Mouse (Mus musculus) stomach, embryonic 14.5 days (tissue): ENCODE results near the gene Map1b. TPM values are rescaled to one million over a fixed set of nuclear protein-coding genes. Genes with fewer than 3 reads are reported as not detected.
A peak's percentile ranks its signal among the peaks of the same experiment; 100 is the strongest.

Experiments used
- ATAC-seq: fragments of 200-750 bp; cut with Nextera tagmentation; 2 replicates; pipeline ENCODE4 v1.8.0; 2017; ENCODE audit warnings: low read depth, moderate TSS enrichment; ENCODE audit not compliant: insufficient number of reproducible peaks, insufficient read depth, low FRiP score
- H3K27ac ChIP-seq: fragments of 300-500 bp; sonication (generic); 2 replicates; pipeline ENCODE4 v1.5.1; 2014; ENCODE audit warnings: mild to moderate bottlenecking, low read length, moderate library complexity, mixed read lengths
- H3K27me3 ChIP-seq: fragments of 300-500 bp; sonication (generic); 2 replicates; pipeline ENCODE4 v1.6.1; 2014; ENCODE audit warnings: low read length, control low read depth, mixed read lengths; ENCODE audit not compliant: control insufficient read depth, insufficient read depth
- H3K36me3 ChIP-seq: fragments of 300-500 bp; sonication (generic); 2 replicates; pipeline ENCODE4 v1.6.1; 2014; ENCODE audit warnings: mild to moderate bottlenecking, control low read depth, low read length, moderate library complexity, mixed read lengths; ENCODE audit not compliant: control insufficient read depth, insufficient read depth
- H3K4me1 ChIP-seq: fragments of 300-500 bp; sonication (generic); 2 replicates; pipeline ENCODE4 v1.6.1; 2014; ENCODE audit warnings: low read length, control low read depth, mixed read lengths; ENCODE audit not compliant: control insufficient read depth, insufficient read depth
- H3K4me2 ChIP-seq: fragments of 300-500 bp; sonication (generic); replicated peaks from 2 replicates; pipeline ENCODE4 v1.6.1; 2014; ENCODE audit warnings: low read depth, low read length, control low read depth
- H3K4me3 ChIP-seq: fragments of 300-500 bp; sonication (generic); 2 replicates; pipeline ENCODE4 v1.5.1; 2014; ENCODE audit warnings: low read depth, low read length, control low read depth
- H3K9ac ChIP-seq: fragments of 300-500 bp; sonication (generic); replicated peaks from 2 replicates; pipeline ENCODE4 v1.6.1; 2014; ENCODE audit warnings: low read depth, mild to moderate bottlenecking, control low read depth, low read length, moderate library complexity, mixed read lengths
- H3K9me3 ChIP-seq: fragments of 300-500 bp; sonication (generic); 2 replicates; pipeline ENCODE4 v1.6.1; 2016; ENCODE audit warnings: low read depth, low read length, control low read depth; ENCODE audit not compliant: control insufficient read depth
- WGBS: fragments of 180-500 bp; shearing (Covaris S2); extraction: QIAGEN DNeasy Blood & Tissue Kit; methylation state at CpG from one replicate; pipeline ENCODE4 v1.1.7; 2014; 5-methylcytosine and 5-hydroxymethylcytosine counted together
- polyA plus RNA-seq: library from polyadenylated mRNA; unstranded; fragments of >200 nt; fragmentation: Nextera tagmentation; extraction: Ambion mirVana; gene quantifications from 2 replicates; pipeline ENCODE4 v1.2.1, GENCODE M21; 2014

The Map1b gene
- polyA plus RNA-seq, 1 experiment from 2014 or later: 244 TPM

DNA sequence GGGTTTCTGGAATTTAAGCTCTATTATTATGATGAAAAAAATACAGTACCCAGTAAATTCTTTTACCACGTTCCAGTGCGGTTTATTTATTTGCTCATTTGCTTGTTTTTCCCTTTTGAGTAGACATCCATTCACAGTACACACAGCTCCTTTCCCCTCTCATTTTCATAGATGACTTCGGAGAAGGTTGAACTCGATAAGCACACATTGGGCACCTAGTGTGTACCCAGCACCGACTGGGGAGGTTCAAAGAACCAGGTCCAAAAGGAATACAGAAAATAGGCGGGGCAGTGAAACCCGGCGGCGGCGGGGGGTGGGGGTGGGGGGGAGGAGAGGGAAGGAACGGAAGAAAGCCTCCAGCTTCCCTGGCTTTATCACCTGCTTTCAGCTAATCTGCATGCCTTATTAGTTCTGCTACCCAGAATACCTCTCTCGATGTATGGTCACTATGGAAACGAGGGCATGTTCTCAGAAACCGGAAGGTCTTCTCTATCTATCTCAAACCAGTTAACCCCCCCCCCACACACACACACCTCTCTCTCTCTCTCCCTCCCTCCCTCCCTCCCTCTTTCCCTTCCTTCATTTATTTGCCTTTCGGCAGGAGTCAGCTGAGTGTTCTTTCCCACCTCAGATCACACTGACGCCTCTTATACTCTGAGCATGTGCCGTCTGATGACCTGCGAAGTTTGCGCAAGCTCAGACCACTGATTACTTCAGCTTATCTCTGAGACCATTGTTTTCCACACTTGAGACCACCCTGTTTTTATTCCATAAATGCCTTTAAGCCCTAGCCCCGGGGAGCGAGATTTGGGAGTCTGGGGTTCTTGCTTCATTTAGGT, 25.3 kb upstream of the Map1b start:
- no peaks in the 10 kb centered on the region for H3K36me3 ChIP-seq
- 27% methylated on average over 21 of the region's 21 CpGs for WGBS
- H3K9ac ChIP-seq: no peak overlapping the region
- peak overlapping the region; percentile 10; the same call in 1 of the 2 replicates for H3K4me2 ChIP-seq
- ATAC-seq: peak; percentile 75
- no peaks in the 10 kb centered on the region for H3K9me3 ChIP-seq
- no peaks in the 10 kb centered on the region for H3K27me3 ChIP-seq
- H3K27ac ChIP-seq: no peak overlapping the region
- H3K4me1 ChIP-seq: no peaks in the 10 kb centered on the region
- H3K4me3 ChIP-seq: no peak overlapping the region

DNA sequence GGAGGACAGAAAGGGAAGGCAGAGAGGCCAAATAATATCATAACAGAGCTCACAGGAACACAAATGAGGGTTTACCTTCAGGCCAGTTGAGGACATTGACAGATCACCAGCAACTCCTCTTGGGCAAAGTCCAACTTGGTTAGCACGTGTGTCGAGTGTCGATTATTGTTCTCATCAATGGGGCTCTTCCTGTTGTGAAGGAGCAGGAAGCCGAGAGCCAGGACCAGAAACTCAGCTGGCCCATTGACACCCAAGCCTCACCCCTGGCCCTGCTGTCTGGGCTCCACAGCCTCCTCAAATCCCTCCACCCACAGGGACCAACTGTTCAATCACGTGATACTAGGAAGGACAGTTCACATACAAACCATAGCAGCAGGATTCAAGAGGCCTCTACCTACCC, 22.9 kb upstream of the Map1b start:
- H3K9me3 ChIP-seq: no peaks in the 10 kb centered on the region
- H3K4me3 ChIP-seq: no peak overlapping the region
- WGBS: 58% methylated on average over 5 of the region's 5 CpGs
- no peak overlapping the region for H3K9ac ChIP-seq
- H3K4me1 ChIP-seq: no peaks in the 10 kb centered on the region
- H3K4me2 ChIP-seq: no peak overlapping the region
- no peak for ATAC-seq
- H3K27me3 ChIP-seq: no peaks in the 10 kb centered on the region
- H3K27ac ChIP-seq: no peak overlapping the region
- no peaks in the 10 kb centered on the region for H3K36me3 ChIP-seq

DNA sequence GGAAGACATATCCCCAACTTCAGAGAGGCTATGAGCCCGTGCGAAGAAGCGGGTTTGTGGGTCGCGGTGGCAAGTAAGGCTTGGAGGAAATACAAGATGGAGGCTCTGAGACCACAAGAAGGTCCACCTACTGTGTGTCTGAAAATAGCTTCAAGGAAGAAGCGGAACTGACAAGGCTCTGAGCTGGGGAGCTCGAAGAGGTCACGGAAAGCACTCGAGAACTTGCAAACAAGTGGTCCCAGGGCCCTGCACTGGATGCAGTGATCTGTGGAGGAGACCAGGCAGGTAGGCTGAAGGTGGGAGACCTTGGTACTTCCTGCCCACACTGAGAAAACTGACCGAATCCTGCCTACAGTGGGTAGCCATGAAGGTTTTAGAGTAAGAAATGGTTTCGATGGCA, 22.5 kb upstream of the Map1b start:
- H3K27me3 ChIP-seq: no peaks in the 10 kb centered on the region
- no peaks in the 10 kb centered on the region for H3K9me3 ChIP-seq
- H3K27ac ChIP-seq: no peak overlapping the region
- no peak overlapping the region for H3K9ac ChIP-seq
- H3K4me2 ChIP-seq: no peak overlapping the region
- no peak overlapping the region for H3K4me3 ChIP-seq
- ATAC-seq: no peak
- whole genome bisulfite sequencing: 93% methylated on average over 11 of the region's 11 CpGs
- no peaks in the 10 kb centered on the region for H3K36me3 ChIP-seq
- no peaks in the 10 kb centered on the region for H3K4me1 ChIP-seq

DNA sequence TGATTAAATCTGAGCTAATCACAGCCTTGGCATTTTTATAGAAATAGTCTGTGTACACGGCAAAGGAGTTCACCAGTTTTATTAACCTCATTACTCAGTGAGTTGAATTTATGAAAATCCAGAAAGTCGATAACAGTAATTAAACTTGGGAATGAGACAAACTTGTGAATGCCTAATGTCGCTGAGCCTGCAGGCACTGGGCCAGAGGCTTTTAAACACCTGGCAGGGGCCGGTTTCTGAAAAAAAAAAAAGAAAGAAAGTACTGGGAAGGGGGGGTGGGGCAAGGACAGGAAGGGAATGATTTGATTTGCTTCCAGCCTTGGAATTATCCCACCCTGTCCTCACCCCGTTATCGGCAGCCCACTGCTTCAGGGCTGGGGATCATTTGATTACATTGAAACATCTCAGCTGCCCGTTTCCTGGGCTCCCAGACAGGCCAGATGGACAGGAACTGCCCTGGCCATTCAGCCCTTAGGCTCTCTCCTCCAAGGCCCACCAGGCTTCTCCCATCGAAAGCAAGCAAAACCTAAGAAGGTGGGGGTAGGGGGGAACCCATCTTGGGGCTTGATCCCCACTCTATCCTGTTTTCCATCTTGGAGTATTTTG, 21.7 kb upstream of the Map1b start:
- Histone ChIP-seq H3K4me1 (no peaks in the 10 kb centered on the region), H3K4me3 (no peak overlapping the region), H3K9me3 (no peaks in the 10 kb centered on the region), H3K36me3 (no peaks in the 10 kb centered on the region), H3K4me2 (no peak overlapping the region), H3K27ac (no peak overlapping the region), H3K27me3 (no peaks in the 10 kb centered on the region), H3K9ac (no peak overlapping the region)
- 17% methylated on average over 8 of the region's 8 CpGs for WGBS
- ATAC-seq: no peak

DNA sequence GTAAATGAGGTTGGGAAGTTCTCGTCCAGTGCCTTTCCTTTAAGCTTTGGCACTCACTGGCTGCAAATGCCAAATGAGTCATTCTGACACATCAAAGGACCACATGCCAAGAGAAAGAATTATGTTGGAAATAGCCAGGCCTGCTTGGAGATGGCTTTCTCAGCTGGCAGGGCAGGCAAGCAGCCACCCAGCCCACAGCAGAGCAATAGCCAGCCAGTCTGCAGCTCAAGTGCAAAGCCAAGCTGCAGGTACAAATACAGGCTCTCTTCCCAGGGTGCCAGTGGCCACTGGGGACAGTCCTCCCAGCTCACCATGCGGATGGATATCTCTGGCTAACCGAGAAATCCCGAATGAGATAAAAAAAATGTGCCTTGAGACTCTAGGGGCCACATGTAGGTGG, 12.1 kb upstream of the Map1b start:
- no peak for ATAC-seq
- no peaks in the 10 kb centered on the region for H3K9me3 ChIP-seq
- no peaks in the 10 kb centered on the region for H3K4me1 ChIP-seq
- H3K9ac ChIP-seq: no peak overlapping the region
- 68% methylated on average over 4 of the region's 4 CpGs for WGBS
- no peak overlapping the region for H3K4me2 ChIP-seq
- H3K27me3 ChIP-seq: no peaks in the 10 kb centered on the region
- no peaks in the 10 kb centered on the region for H3K36me3 ChIP-seq
- H3K27ac ChIP-seq: 0 out of 2 replicates have a peak overlapping the region, but pooled peaks have one; percentile 12
- no peak overlapping the region for H3K4me3 ChIP-seq

DNA sequence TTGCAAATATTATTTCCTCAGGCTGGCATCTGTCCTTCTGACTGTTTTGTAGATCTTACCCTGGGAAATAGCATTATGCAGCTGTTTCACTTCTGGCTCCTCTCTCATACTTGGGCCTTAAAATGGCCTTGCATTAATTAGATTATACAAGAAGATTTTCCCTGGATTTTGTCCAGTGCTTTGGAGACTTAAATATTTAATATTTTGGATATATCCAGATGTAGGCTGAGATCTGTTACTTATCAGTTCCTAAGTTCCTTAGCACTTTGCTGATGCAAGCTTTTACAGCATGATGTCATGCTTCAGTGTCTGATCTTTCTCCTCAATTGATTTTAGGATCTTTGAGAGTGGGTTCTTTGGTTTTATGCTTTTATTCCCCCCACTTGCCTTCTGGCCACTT, 11.6 kb upstream of the Map1b start:
- H3K27me3 ChIP-seq: no peaks in the 10 kb centered on the region
- H3K9me3 ChIP-seq: no peaks in the 10 kb centered on the region
- H3K9ac ChIP-seq: no peak overlapping the region
- H3K27ac ChIP-seq: 0 out of 2 replicates have a peak overlapping the region, but pooled peaks have one; percentile 12
- ATAC-seq: no peak
- no peaks in the 10 kb centered on the region for H3K4me1 ChIP-seq
- no peak overlapping the region for H3K4me3 ChIP-seq
- no peaks in the 10 kb centered on the region for H3K36me3 ChIP-seq
- H3K4me2 ChIP-seq: no peak overlapping the region

DNA sequence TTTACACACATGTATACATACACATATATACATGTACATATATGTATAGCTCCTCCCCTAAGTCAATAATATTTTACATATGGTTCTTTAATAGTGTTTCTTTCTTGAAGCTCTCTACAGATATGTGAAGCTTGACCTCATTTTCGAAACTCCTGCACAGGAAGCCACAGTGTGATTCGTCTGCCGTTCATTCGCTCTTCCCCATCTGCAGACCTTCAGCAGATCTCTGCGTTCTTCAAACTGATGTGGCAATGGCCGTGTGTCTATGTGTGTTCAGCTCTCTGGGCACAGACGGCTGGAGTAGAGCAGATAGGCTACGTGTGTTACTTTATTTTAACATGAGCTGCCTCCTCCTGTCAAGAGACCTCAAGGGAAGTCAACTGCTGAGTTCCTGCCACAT, 9.2 kb upstream of the Map1b start:
- H3K36me3 ChIP-seq: no peaks in the 10 kb centered on the region
- no peaks in the 10 kb centered on the region for H3K9me3 ChIP-seq
- H3K4me2 ChIP-seq: no peak overlapping the region
- H3K4me1 ChIP-seq: no peaks in the 10 kb centered on the region
- H3K4me3 ChIP-seq: no peak overlapping the region
- WGBS: 78% methylated on average over 8 of the region's 8 CpGs
- H3K9ac ChIP-seq: no peak overlapping the region
- H3K27ac ChIP-seq: no peak overlapping the region
- no peak for ATAC-seq
- no peaks in the 10 kb centered on the region for H3K27me3 ChIP-seq

DNA sequence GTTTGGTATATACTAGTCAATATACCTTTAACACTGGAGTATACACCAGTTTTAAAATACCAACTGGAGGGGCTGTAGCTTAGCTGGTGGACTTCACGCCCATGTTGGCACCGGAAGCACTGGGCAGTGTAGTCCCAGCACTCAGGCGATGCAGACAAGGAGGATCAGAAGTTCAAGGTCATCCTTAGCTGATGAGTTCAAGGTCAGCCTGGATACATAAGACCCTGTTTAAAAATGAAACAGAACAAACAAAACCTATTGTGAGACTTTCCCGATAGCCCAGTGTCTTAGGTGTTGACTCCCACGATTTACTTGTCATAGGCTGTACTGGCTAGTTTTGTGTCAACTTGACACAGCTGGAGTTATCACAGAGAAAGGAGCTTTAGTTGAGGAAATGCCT, 1.5 kb upstream of the Map1b start:
- no peak overlapping the region for H3K9ac ChIP-seq
- peaks cover 8% of the 10 kb centered on the region; the same call in 1 of the 2 replicates for H3K4me1 ChIP-seq
- H3K27me3 ChIP-seq: no peaks in the 10 kb centered on the region
- no peak for ATAC-seq
- no peak overlapping the region for H3K4me2 ChIP-seq
- H3K4me3 ChIP-seq: no peak overlapping the region
- no peak overlapping the region for H3K27ac ChIP-seq
- no peaks in the 10 kb centered on the region for H3K36me3 ChIP-seq
- no peaks in the 10 kb centered on the region for H3K9me3 ChIP-seq
- 88% methylated on average over 5 of the region's 5 CpGs for WGBS
